Mouse (Mus musculus) kidney, adult 2 months (tissue): ENCODE results near the gene S100pbp. TPM values are rescaled to one million over a fixed set of nuclear protein-coding genes. Genes with fewer than 3 reads are reported as not detected.

ENCODE experiments used
- DNase-seq: peaks from one replicate; pipeline ENCODE4 v3.0.0; 2021
- H3K27ac ChIP-seq: fragments of 200-500 bp; 2 replicates; pipeline ENCODE4 v1.5.1; 2012; ENCODE audit warnings: low read depth, low read length, control low read depth, inconsistent platforms; ENCODE audit not compliant: insufficient read depth
- H3K27me3 ChIP-seq: fragments of 200-500 bp; replicated peaks from 2 replicates; pipeline ENCODE4 v1.6.1; 2012; ENCODE audit warnings: mild to moderate bottlenecking, moderate library complexity, low read length, inconsistent platforms; ENCODE audit not compliant: control insufficient read depth, insufficient read depth
- H3K36me3 ChIP-seq: fragments of 200-500 bp; 2 replicates; pipeline ENCODE4 v1.6.1; 2012; ENCODE audit warnings: mild to moderate bottlenecking, moderate library complexity, low read length, inconsistent platforms; ENCODE audit not compliant: control insufficient read depth, insufficient read depth
- H3K4me1 ChIP-seq: fragments of 200-500 bp; 2 replicates; pipeline ENCODE4 v1.6.1; 2011; ENCODE audit warnings: low read length; ENCODE audit not compliant: control insufficient read depth, insufficient read depth
- H3K4me3 ChIP-seq: fragments of 200-500 bp; 2 replicates; pipeline ENCODE4 v1.5.1; 2011; ENCODE audit warnings: mild to moderate bottlenecking, low read depth, low read length, control low read depth; ENCODE audit not compliant: insufficient read depth
- CTCF ChIP-seq: fragments of 200-500 bp; conservative IDR thresholded peaks from 2 replicates; pipeline ENCODE4 v1.5.1; 2011; ENCODE audit warnings: low read depth, mild to moderate bottlenecking, control low read depth, low read length, moderate library complexity, mixed read lengths; ENCODE audit not compliant: insufficient read depth, insufficient read length
- POLR2A ChIP-seq: fragments of 200-500 bp; IDR thresholded peaks from one replicate; pipeline ENCODE4 v1.6.1; 2011; ENCODE audit warnings: low read depth, low read length, control low read depth
- WGBS: fragments of 180-500 bp; shearing (Covaris S2); methylation state at CpG from one replicate; pipeline ENCODE4 v1.1.7; 2018; 5-methylcytosine and 5-hydroxymethylcytosine counted together
- polyA plus RNA-seq: library from polyadenylated mRNA; depleted of rRNA; stranded (reverse); fragments of >200 nt; gene quantifications from 2 replicates; pipeline ENCODE4 v1.2.3, GENCODE M21; 2012

Gene S100pbp
- polyA plus RNA-seq, 1 experiment: 13.6 TPM

GRCm38 (mm10) chr4:129197514-129197913 is 8.0 kb upstream of the S100pbp start:
- Histone ChIP-seq H3K36me3 (no peaks in the 10 kb centered on the region; the same call in 1 of the 2 replicates), H3K27ac (no peak overlapping the region), H3K4me1 (peaks cover 3% of the 10 kb centered on the region; the same call in 1 of the 2 replicates), H3K27me3 (no peaks in the 10 kb centered on the region), H3K4me3 (no peak overlapping the region)
- TF ChIP-seq POLR2A (no peak), CTCF (no peak)
- no peak for DNase-seq
- 92% methylated on average over 6 of the region's 6 CpGs for WGBS

- H3K4me1 ChIP-seq: peaks cover 10% of the 10 kb centered on the region; the same call in 1 of the 2 replicates
- 79% methylated on average over 1 of the region's 1 CpGs for WGBS
- H3K27ac ChIP-seq: no peak overlapping the region
- no peak for TF ChIP-seq CTCF
- TF ChIP-seq POLR2A: no peak
- no peaks in the 10 kb centered on the region for H3K36me3 ChIP-seq
- no peak for DNase-seq
- H3K27me3 ChIP-seq: no peaks in the 10 kb centered on the region
- H3K4me3 ChIP-seq: no peak overlapping the region
Observed at GRCm38 (mm10) chr4:129194280-129194679, 4.8 kb upstream of the S100pbp start.

- WGBS: 51% methylated on average over 5 of the region's 5 CpGs
- peak; percentile 51 for DNase-seq
- H3K36me3 ChIP-seq: no peaks in the 10 kb centered on the region
- H3K4me3 ChIP-seq: no peak overlapping the region
- H3K27ac ChIP-seq: no peak overlapping the region
- H3K4me1 ChIP-seq: peaks cover 10% of the 10 kb centered on the region; the same call in 1 of the 2 replicates
- H3K27me3 ChIP-seq: no peaks in the 10 kb centered on the region
- TF ChIP-seq POLR2A (no peak), CTCF (no peak)
Observed at GRCm38 (mm10) chr4:129191691-129192090, 2.2 kb upstream of the S100pbp start.

- no peaks in the 10 kb centered on the region for H3K27me3 ChIP-seq
- peak; percentile 33 for DNase-seq
- H3K4me3 ChIP-seq: peak overlapping the region; percentile 76
- peak overlapping the region; percentile 79 for H3K27ac ChIP-seq
- no peaks in the 10 kb centered on the region for H3K36me3 ChIP-seq
- TF ChIP-seq CTCF: no peak
- TF ChIP-seq POLR2A: no peak
- peaks cover 10% of the 10 kb centered on the region; the same call in 1 of the 2 replicates for H3K4me1 ChIP-seq
- WGBS: under 1% methylated on average over 12 of the region's 12 CpGs
Observed at GRCm38 (mm10) chr4:129190538-129190937, 1.0 kb upstream of the S100pbp start.

GRCm38 (mm10) chr4:129188803-129189541 is 555 bp downstream of the S100pbp start:
- under 1% methylated on average over 74 of the region's 74 CpGs for WGBS
- H3K27me3 ChIP-seq: no peaks in the 10 kb centered on the region
- no peaks in the 10 kb centered on the region for H3K36me3 ChIP-seq
- H3K27ac ChIP-seq: peak overlapping the region; percentile 54; the same call in 1 of the 2 replicates
- H3K4me3 ChIP-seq: peak overlapping the region; percentile 89
- peak; percentile 58 for DNase-seq
- no peak for TF ChIP-seq POLR2A
- no peak for TF ChIP-seq CTCF
- peaks cover 8% of the 10 kb centered on the region; the same call in 1 of the 2 replicates for H3K4me1 ChIP-seq

DNA sequence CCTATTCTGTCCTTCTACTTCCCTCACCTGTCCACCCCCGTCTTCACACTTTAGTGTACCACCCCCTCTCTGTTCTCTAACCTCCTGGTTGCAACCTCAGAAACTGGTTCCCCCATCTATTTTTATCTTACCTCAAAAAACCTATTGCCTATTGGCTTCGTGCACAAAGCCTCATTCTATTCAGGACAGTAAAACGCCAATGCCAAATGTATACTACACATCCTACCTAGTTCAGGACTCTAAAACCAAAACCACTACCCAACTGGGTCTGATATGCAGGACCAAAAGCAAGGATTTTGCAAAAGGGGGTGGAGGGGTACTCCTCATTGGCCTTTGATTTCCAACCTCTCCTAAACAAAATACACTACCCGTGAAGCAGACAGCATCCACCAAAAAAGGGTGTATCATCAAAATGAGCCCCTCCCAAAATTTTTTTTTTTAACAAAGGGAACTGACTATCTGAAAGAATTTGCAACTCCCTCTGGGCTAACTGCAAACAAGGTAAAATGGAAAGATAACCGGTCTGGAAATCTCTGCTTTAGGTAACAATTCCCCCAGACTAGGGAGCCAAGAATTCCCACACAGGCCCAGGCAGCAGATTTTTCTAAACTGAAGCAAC is 1.4 kb downstream of the S100pbp start:
- 51% methylated on average over 5 of the region's 5 CpGs for WGBS
- Histone ChIP-seq H3K4me1 (peaks cover 8% of the 10 kb centered on the region; the same call in 1 of the 2 replicates), H3K36me3 (no peaks in the 10 kb centered on the region; the same call in 1 of the 2 replicates), H3K27me3 (no peaks in the 10 kb centered on the region), H3K27ac (no peak overlapping the region), H3K4me3 (peak overlapping the region; percentile 89; the same call in 1 of the 2 replicates)
- no peak for DNase-seq
- TF ChIP-seq CTCF: no peak
- TF ChIP-seq POLR2A: no peak

- Histone ChIP-seq H3K4me1 (peaks cover 5% of the 10 kb centered on the region; the same call in 1 of the 2 replicates), H3K27me3 (no peaks in the 10 kb centered on the region), H3K4me3 (no peak overlapping the region), H3K36me3 (peaks cover 9% of the 10 kb centered on the region), H3K27ac (no peak overlapping the region)
- DNase-seq: no peak
- TF ChIP-seq POLR2A (no peak), CTCF (no peak)
- 54% methylated on average over 1 of the region's 1 CpGs for WGBS
Observed at GRCm38 (mm10) chr4:129179560-129179959, 10.0 kb downstream of the S100pbp start.
